Mouse (Mus musculus): ENCODE data around the gene Gpr35.
A peak's percentile ranks its signal among the peaks of the same experiment; 100 is the strongest.
"Not testable (repeated sequence)": the region's sequence is repeated elsewhere in the genome, so short reads cannot be mapped to it uniquely, and the experiment has no call there.

Gpr35 gene

GRCm38 (mm10) chr1:92934182-92934827 is 16.4 kb upstream of the Gpr35 start, which contains the start of gene Capn10:
Gene Capn10, plus strand, starts transcription at chr1:92934376.
- DNase-seq: peak; percentile 97

GRCm38 (mm10) chr1:92935054-92935962 is 15.4 kb upstream of the Gpr35 start:
- DNase-seq: no peak

DNA sequence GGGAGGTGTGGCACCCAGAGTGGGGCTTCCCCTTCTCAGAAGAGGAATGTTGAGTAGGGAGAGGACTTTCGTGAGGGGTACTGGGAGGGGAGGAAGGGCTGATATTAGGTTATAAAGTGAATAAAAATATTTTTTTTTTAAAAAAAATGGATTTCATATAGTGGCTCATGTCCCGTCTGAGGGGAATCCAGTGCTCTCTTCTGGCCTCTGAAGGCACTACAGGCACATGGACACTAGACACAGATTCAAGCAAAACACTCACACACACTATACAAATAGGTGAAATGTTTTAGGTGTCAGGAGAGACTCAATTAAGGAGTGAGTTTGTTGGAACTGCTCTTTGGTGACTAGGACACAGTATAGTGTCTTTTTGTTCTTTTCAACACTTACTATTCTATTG is 14.7 kb upstream of the Gpr35 start:
- no peak for DNase-seq

- peak; percentile 54 for DNase-seq
Observed at GRCm38 (mm10) chr1:92936467-92936866, 14.2 kb upstream of the Gpr35 start.

DNA sequence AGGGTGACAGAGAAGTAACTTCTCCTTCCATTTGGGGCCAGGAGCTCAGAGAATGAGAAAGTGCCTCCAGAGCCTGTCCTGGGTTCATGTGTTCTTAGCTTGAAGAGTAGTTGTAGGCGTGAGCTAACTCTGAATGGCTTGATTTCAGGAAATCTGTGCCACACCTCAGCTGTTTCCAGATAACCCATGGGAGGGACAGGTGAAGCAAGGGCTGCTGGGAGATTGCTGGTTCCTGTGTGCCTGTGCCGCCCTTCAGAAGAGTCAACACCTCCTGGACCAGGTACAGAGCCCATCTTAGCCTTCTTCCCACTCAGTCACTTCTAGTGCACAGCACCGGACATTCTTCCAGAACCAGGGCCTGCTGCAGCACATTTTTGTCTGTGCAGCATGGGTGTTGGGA is 12.9 kb upstream of the Gpr35 start:
- no peak for DNase-seq

GRCm38 (mm10) chr1:92939746-92940145 is 10.9 kb upstream of the Gpr35 start:
- DNase-seq: no peak

DNA sequence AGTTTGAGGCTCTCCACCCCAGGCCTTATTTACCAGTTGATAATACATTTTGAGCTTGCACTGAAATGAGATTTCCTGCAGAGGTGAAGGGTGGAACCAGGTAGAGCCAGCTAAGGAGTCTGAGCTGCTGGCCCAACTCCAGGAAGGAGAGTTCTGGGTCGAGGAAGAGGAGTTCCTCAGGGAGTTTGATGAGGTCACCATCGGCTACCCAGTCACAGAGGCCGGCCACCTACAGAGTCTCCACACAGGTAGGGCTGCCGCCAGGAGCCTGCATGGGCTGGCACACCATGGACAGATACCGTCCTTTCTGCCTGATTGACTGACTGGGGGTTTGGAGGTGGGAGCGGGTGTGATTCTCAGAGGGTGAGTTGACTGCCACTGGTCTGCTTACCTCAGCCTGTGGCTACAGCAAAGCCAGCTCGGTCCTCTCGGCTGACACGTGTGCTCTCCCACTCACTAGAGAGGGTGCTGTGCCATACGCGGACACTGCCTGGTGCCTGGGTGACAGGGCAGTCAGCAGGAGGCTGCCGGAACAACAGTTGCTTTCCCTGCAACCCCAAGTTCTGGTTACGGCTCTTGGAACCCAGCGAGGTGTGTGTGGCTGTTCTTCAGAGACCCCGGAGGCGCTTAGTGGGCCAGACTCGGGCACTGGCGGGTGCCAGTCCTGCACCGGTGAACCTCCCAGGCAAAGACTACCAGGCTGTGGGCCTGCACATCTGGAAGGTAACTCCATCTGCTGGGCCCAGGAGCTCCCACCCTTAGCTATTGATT is 7.3 kb upstream of the Gpr35 start:
- DNase-seq: no peak

DNA sequence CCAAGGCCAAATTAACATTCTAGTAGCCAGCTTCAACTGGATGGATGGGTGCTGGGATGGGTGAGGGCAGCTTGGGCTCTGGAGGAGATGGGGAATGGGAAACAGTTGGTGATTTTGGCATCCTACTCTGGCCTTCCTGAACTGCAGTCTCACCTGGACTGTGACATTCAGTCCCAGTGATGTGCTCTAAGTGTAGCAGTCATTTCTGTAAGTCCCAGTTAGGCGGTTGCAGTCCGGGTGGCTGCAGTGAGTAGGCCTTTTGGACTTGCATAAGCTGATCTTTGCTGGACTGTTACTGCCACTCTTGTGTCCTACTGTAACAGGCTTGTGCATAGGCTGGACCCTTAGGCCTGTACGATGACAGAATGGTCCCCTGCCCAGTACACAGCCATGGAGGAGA is 2.7 kb upstream of the Gpr35 start:
- DNase-seq: no peak

GRCm38 (mm10) chr1:92949426-92949825 is 1.2 kb upstream of the Gpr35 start:
- no peak for DNase-seq

DNA sequence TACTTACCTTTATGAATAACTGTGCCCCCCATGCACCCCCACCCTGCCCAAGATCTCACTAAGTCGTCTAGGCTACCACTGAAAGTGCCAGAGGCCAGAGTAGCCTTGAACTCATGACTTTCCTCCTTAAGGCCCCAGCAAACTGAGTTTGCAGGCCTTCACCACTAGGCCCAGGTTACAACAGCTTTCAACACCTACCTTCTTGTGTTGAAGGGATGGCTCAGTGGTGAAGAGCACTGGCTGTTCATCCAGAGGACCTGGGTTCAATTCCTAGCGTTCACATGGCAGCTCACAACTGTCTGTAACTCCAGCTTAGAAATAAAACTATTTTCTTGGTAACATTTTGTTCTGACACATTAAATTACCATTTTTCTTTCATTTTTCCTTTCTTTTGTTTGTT is 3.0 kb downstream of the Gpr35 start:
- no peak for DNase-seq

DNA sequence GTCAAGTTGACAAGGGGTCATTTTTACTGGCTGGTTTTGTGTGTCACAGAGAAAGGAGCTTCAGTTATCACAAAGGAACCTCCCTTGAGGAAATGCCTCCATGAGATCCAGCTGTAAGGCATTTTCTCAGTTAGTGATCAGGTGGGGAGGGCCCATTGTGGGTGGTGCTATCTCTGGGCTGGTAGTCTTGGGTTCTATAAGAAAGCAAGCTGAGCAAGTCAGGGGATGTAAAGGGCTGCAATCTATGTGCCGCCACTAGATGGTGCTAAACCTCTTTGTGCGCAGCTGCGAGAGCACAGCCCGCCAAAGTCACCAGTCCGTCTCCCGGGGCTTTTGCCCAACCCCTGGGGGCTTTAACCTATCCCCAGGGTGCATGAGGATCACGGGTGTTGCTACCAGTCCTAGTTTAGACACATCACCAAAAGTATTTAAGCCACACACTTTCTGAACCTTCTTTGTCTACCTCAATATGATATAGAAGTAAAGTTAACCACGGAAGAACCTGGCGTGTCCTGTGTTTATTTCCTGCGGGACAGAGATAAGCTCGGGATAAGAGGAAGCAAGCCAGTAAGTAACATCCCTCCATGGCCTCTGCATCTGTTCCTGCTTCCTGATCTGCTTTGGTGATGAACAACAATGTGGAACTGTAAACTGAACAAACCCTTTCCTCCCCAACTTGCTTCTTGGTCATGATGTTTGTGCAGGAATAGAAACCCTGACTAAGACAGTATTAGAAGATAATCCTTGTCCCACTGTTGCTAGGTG is 6.1 kb downstream of the Gpr35 start:
- peak; percentile 62 for DNase-seq

DNA sequence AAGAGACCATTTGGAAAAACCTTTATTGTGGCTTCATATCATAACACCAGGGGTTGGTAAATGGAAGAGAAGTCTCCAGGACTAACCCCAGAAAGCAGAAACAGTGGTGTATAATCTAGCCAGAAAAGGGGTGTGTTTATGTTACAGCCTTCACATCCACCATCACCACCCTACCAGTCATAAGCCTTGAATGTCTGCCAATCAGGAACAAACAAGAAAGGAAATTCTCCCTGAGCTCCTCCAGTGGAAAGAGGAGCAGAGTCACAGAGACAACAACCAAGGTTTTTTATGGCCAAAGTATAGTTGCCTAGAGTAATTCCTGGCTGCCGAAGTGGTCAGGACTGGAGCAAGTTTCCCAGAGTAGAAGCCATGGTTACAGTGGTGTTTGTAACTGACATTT is 8.3 kb downstream of the Gpr35 start:
- DNase-seq: no peak

DNA sequence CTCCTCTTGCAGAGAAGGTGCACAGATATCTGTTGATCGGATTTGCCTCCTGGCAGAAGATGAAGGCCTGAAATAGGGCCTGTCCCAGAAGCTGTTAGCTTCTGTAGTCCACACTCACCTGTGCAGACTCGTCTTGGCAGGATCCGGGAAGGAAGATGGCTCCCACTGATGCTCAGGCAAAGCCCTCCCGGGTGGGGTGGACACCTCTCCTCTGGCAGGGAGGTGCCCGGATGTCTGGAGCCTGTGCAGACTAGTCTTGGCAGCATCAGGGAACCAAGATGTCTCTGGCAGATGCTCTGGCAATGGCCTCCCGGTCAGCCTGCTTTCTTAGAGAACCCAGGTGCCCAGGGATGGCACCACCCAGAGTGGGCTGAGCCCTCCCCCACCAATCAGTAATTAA is 20.1 kb downstream of the Gpr35 start:
- not testable (repeated sequence) for DNase-seq

DNA sequence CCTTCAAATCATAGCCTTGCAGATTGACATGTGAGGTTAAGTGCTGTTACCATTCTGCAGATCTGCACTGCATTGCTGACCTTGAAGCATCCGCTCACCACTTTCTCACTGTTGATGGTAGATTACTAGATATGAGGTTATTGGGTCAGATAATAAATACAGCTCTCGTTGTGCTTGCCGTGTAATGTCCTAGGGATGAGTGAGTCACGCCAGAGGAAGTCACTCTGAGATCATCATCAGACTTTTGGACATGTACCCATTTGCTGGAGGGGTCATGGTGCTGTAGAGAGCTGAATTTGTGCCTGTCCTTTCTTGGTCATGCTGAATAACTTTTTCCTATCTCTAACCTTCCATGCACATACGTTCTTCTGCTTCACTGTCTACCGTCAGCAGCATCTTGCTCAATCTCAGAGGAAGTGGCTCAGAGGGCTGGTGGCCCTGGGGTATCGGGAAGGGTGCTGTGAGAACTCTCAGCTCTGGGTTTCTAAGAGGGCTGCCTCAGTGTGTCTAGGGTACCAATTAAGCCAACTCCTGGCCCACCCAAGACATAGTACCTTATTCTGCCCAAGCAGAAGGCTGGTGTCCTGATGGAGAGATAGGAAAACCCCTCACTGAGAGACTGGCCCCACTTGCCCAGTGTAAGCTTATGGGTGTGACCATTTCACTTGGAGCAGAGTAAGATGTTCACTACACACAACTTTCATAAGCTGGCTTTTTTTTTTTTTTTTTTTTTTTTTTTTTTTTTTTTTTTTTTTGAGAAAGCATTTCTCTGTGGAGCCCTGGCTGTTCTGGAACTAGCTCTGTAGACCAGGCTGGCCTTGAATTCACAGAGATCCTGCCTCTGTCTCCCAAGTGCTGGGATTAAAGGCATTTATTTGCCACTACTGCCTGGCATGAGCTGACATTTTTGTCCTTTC is 21.5 kb downstream of the Gpr35 start:
- no peak for DNase-seq

GRCm38 (mm10) chr1:92972854-92973253 is 22.2 kb downstream of the Gpr35 start:
- no peak for DNase-seq

- DNase-seq: peak; percentile 38
Observed at GRCm38 (mm10) chr1:92976141-92976566, 25.5 kb downstream of the Gpr35 start.

DNA sequence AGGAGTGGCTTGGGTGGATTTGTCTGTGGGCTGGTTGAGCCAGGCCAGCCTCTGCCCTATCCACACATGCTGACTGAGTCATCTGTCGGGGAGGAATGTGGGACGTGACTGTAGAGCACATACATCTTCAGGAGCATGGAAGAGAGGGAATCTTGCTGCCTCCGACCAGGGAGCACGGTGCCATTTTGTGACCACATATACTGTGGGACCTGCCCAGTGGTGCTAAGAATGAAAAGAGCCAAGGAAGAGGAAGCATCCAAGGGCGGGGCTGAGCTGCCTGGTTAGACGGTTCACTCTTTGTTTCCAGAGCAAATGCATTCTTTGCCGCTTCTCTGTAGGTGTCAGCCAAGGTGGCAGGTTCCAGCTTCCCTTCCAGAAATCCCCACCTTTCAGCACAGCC is 28.0 kb downstream of the Gpr35 start:
- no peak for DNase-seq

- DNase-seq: no peak
Observed at GRCm38 (mm10) chr1:92979073-92979602, 28.5 kb downstream of the Gpr35 start.

DNA sequence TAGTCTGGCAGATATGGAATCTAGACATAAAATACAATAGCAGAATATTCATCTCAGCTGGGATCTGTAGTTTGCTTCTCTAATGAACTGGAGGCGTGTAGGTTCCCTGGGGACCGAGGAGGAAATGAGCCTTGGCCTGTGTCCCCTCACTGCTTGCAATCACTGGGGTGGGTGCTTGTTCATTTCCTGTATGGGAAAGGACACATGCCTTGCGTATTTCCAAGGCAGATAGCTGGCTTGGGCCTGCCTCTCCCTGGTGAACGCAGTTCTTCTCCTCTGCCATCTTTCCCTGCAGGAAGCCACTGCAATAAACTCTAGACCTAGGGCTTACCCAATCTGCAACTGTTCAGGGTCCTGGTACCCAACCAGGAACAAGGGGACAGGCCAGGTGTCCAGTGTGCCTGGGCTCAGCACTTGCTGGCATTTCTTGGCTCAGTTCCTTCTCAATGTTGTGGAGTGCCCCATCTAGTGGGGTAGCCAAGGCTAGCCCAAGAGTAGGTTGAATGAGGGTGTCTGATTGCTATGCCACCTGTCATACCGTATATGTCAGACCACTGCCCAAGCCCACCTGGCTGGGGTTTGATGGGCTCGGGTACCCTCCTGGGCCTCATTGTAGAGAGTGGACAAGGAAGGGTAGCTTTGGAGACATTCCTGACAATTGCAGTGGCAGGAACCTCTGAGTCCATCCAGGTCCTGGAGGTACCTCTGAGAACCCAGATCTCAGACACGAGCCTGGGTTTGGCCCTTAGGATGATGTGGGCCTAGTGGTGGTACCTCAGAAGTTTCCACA is 30.6 kb downstream of the Gpr35 start:
- peak; percentile 58 for DNase-seq

DNA sequence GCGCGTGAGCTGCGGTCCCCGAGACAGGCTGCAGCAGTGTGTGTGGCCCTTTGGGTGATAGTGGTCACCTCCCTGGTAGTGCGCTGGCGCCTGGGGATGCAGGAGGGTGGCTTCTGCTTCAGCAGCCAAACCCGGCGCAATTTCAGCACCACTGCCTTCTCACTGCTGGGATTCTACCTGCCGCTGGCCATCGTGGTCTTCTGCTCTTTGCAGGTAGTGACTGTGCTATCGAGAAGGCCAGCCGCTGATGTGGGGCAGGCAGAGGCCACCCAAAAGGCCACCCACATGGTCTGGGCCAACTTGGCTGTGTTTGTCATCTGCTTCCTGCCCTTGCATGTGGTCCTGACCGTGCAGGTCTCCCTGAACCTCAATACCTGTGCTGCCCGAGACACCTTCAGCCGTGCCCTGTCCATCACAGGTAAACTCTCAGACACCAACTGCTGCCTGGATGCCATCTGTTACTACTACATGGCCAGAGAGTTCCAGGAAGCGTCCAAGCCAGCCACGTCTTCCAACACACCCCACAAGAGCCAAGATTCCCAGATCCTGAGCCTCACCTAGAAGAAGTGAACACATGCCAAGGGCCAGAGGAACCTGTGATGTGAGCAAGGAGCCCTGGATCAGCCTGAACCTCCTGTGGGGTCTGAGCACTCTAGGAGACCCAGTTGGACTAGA is 32.4 kb downstream of the Gpr35 start:
- DNase-seq: no peak

All from kidney, adult 11 months (tissue).